Mouse (Mus musculus) telencephalon, adult 2 months (tissue): ENCODE data around the gene Trpm7.

Experiments
- DNase-seq: peaks from one replicate; pipeline ENCODE4 v3.0.0-alpha.2; 2011; ENCODE audit warnings: low read depth, low spot score

Trpm7 gene

GRCm38 (mm10) chr2:126816644-126817347, 59.2 kb downstream of the Trpm7 start:
- DNase-seq, result no peak

GRCm38 (mm10) chr2:126815822-126816221, 60.2 kb downstream of the Trpm7 start:
- DNase-seq, result no peak

GRCm38 (mm10) chr2:126801980-126802379, 74.0 kb downstream of the Trpm7 start:
- no peak for DNase-seq

GRCm38 (mm10) chr2:126798455-126798854, 77.6 kb downstream of the Trpm7 start:
- DNase-seq, result no peak

- no peak for DNase-seq
Observed at GRCm38 (mm10) chr2:126795708-126796107, 80.3 kb downstream of the Trpm7 start.

- DNase-seq, result peak; percentile 33
Observed at GRCm38 (mm10) chr2:126792611-126793010, 83.4 kb downstream of the Trpm7 start.

- peak; percentile 69 for DNase-seq
Observed at GRCm38 (mm10) chr2:126787721-126788342, 88.2 kb downstream of the Trpm7 start.

- no peak for DNase-seq
Observed at GRCm38 (mm10) chr2:126783370-126783769, 92.7 kb downstream of the Trpm7 start, which contains the start of gene Usp50. TSS of gene Usp50 (minus strand) at chr2:126783470.

- DNase-seq, result peak; percentile 78
Observed at GRCm38 (mm10) chr2:126782433-126782832, 93.6 kb downstream of the Trpm7 start.

- DNase-seq, result no peak
Observed at GRCm38 (mm10) chr2:126781478-126781877, 94.6 kb downstream of the Trpm7 start.

- no peak for DNase-seq
Observed at GRCm38 (mm10) chr2:126780286-126780685, 95.7 kb downstream of the Trpm7 start.

- no peak for DNase-seq
Observed at GRCm38 (mm10) chr2:126778806-126779205, 97.2 kb downstream of the Trpm7 start.

- DNase-seq, result no peak
Observed at GRCm38 (mm10) chr2:126776416-126776815, 99.6 kb downstream of the Trpm7 start.

- DNase-seq, result no peak
Observed at GRCm38 (mm10) chr2:126775951-126776350, 100.1 kb downstream of the Trpm7 start.

- DNase-seq, result no peak
Observed at GRCm38 (mm10) chr2:126772217-126772616, 103.8 kb downstream of the Trpm7 start.

- DNase-seq, result no peak
Observed at GRCm38 (mm10) chr2:126769431-126770181, 106.4 kb downstream of the Trpm7 start.

- DNase-seq, result no peak
Observed at GRCm38 (mm10) chr2:126768194-126768593, 107.8 kb downstream of the Trpm7 start.

GRCm38 (mm10) chr2:126767599-126767998, 108.4 kb downstream of the Trpm7 start:
- DNase-seq, result no peak

- peak; percentile 55 for DNase-seq
Observed at GRCm38 (mm10) chr2:126765867-126766582, 110.0 kb downstream of the Trpm7 start.

- DNase-seq, result no peak
Observed at GRCm38 (mm10) chr2:126759351-126759750, 116.7 kb downstream of the Trpm7 start.

GRCm38 (mm10) chr2:126755664-126756063, 120.4 kb downstream of the Trpm7 start:
- no peak for DNase-seq

- DNase-seq, result no peak
Observed at GRCm38 (mm10) chr2:126743389-126743788, 132.6 kb downstream of the Trpm7 start.
